Mouse (Mus musculus) lung, adult 2 months (tissue): Measurements from ENCODE around the gene Imp3.

Experiments
- CTCF ChIP-seq: fragments of 200-500 bp; IDR thresholded peaks from 2 replicates; pipeline ENCODE4 v1.5.1; 2011; ENCODE audit warnings: mild to moderate bottlenecking, low read length, control low read depth; ENCODE audit not compliant: insufficient read depth
- POLR2A ChIP-seq: fragments of 200-500 bp; IDR thresholded peaks from 2 replicates; pipeline ENCODE4 v1.6.1; 2011; ENCODE audit warnings: low read depth, mild to moderate bottlenecking, control low read depth, low read length, borderline replicate concordance; ENCODE audit errors: extremely low read depth

DNA sequence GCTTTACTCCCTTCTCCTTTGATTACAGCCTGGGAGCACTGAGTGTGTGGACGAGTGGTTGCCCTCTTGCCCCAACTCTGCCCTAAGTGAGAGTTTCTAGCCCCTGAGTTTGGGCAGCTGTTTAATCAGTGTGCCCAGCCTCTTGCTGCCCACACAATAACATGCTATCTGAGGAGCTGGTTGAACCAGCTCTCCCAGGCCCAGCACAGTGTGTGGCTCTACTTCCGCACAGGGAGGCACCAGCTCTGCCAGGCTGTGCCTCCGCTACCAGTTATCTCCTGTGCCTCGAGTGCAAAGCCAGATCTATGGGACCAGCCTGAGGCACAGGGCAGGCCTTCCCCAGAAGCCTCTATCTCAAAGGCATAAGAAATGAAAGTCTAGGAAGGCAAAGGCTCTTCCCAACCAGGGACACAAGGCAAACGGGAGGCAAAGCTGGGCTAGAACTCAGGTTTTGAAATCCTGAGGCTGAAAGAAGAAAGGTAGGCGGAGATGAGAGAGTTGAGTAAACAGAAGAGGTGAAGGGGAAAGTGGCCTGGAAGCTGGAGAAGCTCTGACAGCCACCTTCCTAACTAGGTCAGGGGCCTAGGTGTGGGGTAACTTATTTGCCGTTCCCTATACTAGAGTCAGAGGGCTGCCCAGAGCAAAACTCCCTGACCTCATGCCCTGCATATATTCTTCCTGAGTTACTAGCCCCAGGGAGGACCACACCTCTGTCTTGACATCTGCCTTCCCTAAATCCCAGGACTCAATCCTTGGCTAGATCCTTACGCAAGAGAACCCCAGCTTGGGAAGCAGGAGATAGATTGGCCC lies 13.2 kb upstream of the Imp3 start:
- TF ChIP-seq CTCF (no peak), POLR2A (no peak)
